Mouse (Mus musculus) E14TG2a.4 (cell line): ENCODE measurements around the gene Nr1i3.

Experiments
- CTCF ChIP-seq: conservative IDR thresholded peaks from 2 replicates; pipeline ENCODE4 v1.5.1; 2014; ENCODE audit warnings: low read length
- NANOG ChIP-seq: IDR thresholded peaks from 2 replicates; pipeline ENCODE4 v1.6.1; 2014; ENCODE audit warnings: borderline replicate concordance, low read length, mixed read lengths

- no peak for TF ChIP-seq CTCF
- no peak for TF ChIP-seq NANOG
These were observed 24.2 kb upstream of the Nr1i3 start for GRCm38 (mm10) chr1:171189476-171190114.
